Mouse (Mus musculus) intestine, embryonic 15.5 days (tissue): ENCODE data around the gene Dscaml1. TPM values are rescaled to one million over a fixed set of nuclear protein-coding genes. Genes with fewer than 3 reads are reported as not detected.

Experiments used
- ATAC-seq: fragments of 200-750 bp; cut with Nextera tagmentation; 2 replicates; pipeline ENCODE4 v1.8.0; 2017; ENCODE audit warnings: moderate TSS enrichment, moderate library complexity
- H3K27ac ChIP-seq: fragments of 300-500 bp; sonication (generic); 2 replicates; pipeline ENCODE4 v1.5.1; 2015; ENCODE audit warnings: mild to moderate bottlenecking, inconsistent platforms
- H3K27me3 ChIP-seq: fragments of 300-500 bp; sonication (generic); replicated peaks from 2 replicates; pipeline ENCODE4 v1.6.1; 2015; ENCODE audit warnings: inconsistent platforms
- H3K36me3 ChIP-seq: fragments of 300-500 bp; sonication (generic); 2 replicates; pipeline ENCODE4 v1.6.1; 2015; ENCODE audit warnings: inconsistent platforms
- H3K4me1 ChIP-seq: fragments of 300-500 bp; sonication (generic); replicated peaks from 2 replicates; pipeline ENCODE4 v1.6.1; 2015; ENCODE audit warnings: inconsistent platforms
- H3K4me2 ChIP-seq: fragments of 300-500 bp; sonication (generic); replicated peaks from 2 replicates; pipeline ENCODE4 v1.6.1; 2015; ENCODE audit warnings: mild to moderate bottlenecking, inconsistent platforms
- H3K4me3 ChIP-seq: fragments of 300-500 bp; sonication (generic); replicated peaks from 2 replicates; pipeline ENCODE4 v1.5.1; 2015; ENCODE audit warnings: inconsistent platforms
- H3K9ac ChIP-seq: fragments of 300-500 bp; sonication (generic); 2 replicates; pipeline ENCODE4 v1.6.1; 2015; ENCODE audit warnings: inconsistent platforms
- H3K9me3 ChIP-seq: fragments of 300-500 bp; sonication (generic); 2 replicates; pipeline ENCODE4 v1.6.1; 2016; ENCODE audit warnings: inconsistent platforms
- WGBS: fragments of 180-500 bp; shearing (Covaris S2); methylation state at CpG from one replicate; pipeline ENCODE4 v1.1.7; 2015; 5-methylcytosine and 5-hydroxymethylcytosine counted together
- polyA plus RNA-seq: library from polyadenylated mRNA; unstranded; fragments of >200 nt; fragmentation: Nextera tagmentation; extraction: Ambion mirVana; gene quantifications from 2 replicates; pipeline ENCODE4 v1.2.1, GENCODE M21; 2015

Dscaml1 gene
- polyA plus RNA-seq, 1 experiment from 2014 or later = 0.44 TPM

GRCm38 (mm10) chr9:45715387-45715786 is 289.0 kb downstream of the Dscaml1 start:
- H3K27ac ChIP-seq = no peak overlapping the region
- ATAC-seq = no peak
- no peaks in the 10 kb centered on the region for H3K4me1 ChIP-seq
- no peaks in the 10 kb centered on the region for H3K36me3 ChIP-seq
- no peak overlapping the region for H3K4me3 ChIP-seq
- H3K9ac ChIP-seq = no peak overlapping the region
- H3K9me3 ChIP-seq = no peaks in the 10 kb centered on the region
- H3K27me3 ChIP-seq = no peaks in the 10 kb centered on the region
- 65% methylated on average over 3 of the region's 3 CpGs for WGBS
- no peak overlapping the region for H3K4me2 ChIP-seq

- H3K9me3 ChIP-seq = no peaks in the 10 kb centered on the region
- no peaks in the 10 kb centered on the region for H3K27me3 ChIP-seq
- no peaks in the 10 kb centered on the region for H3K4me1 ChIP-seq
- no peak overlapping the region for H3K4me2 ChIP-seq
- no peak for ATAC-seq
- no peaks in the 10 kb centered on the region for H3K36me3 ChIP-seq
- no peak overlapping the region for H3K9ac ChIP-seq
- 70% methylated on average over 7 of the region's 7 CpGs for WGBS
- no peak overlapping the region for H3K4me3 ChIP-seq
- H3K27ac ChIP-seq = no peak overlapping the region
Observed at GRCm38 (mm10) chr9:45719997-45720396, 293.6 kb downstream of the Dscaml1 start.

GRCm38 (mm10) chr9:45731851-45732250 is 305.4 kb downstream of the Dscaml1 start:
- H3K4me3 ChIP-seq = no peak overlapping the region
- 84% methylated on average over 5 of the region's 5 CpGs for WGBS
- H3K9me3 ChIP-seq = no peaks in the 10 kb centered on the region
- H3K9ac ChIP-seq = no peak overlapping the region
- no peak overlapping the region for H3K4me2 ChIP-seq
- H3K36me3 ChIP-seq = no peaks in the 10 kb centered on the region
- H3K4me1 ChIP-seq = no peaks in the 10 kb centered on the region
- no peaks in the 10 kb centered on the region for H3K27me3 ChIP-seq
- no peak for ATAC-seq
- no peak overlapping the region for H3K27ac ChIP-seq

DNA sequence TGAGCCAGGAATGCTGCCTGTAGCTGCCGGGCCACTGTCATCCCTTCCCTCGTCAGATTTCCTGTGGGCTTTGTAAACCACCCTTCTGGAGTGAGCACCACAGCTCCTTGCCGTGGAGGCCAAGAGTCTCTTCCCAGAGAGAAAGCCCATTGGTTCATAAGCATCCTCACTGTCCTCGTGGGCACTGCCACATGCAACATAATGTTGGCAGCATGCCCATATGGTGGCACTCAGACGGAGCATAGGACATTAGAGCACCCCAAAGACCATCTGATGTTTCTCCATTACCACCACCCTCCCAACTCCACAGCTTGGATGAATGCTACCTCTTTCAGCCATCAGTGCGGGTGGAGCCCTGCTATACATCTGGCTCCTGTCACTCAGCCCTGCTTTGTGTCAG is 306.8 kb downstream of the Dscaml1 start:
- Histone ChIP-seq H3K27me3 (no peaks in the 10 kb centered on the region), H3K9ac (no peak overlapping the region), H3K9me3 (no peaks in the 10 kb centered on the region), H3K27ac (no peak overlapping the region), H3K4me2 (no peak overlapping the region), H3K4me3 (no peak overlapping the region), H3K4me1 (no peaks in the 10 kb centered on the region), H3K36me3 (no peaks in the 10 kb centered on the region)
- no peak for ATAC-seq
- WGBS = 56% methylated on average over 6 of the region's 6 CpGs

GRCm38 (mm10) chr9:45739001-45739701 is 312.7 kb downstream of the Dscaml1 start:
- H3K27ac ChIP-seq = no peak overlapping the region
- H3K36me3 ChIP-seq = no peaks in the 10 kb centered on the region
- no peak overlapping the region for H3K9ac ChIP-seq
- no peak for ATAC-seq
- H3K4me1 ChIP-seq = no peaks in the 10 kb centered on the region
- no peak overlapping the region for H3K4me3 ChIP-seq
- 67% methylated on average over 12 of the region's 12 CpGs for WGBS
- H3K9me3 ChIP-seq = no peaks in the 10 kb centered on the region
- H3K4me2 ChIP-seq = no peak overlapping the region
- H3K27me3 ChIP-seq = 0 out of 2 replicates have a peak, but pooled peaks cover 4% of the 10 kb centered on the region

- 67% methylated on average over 17 of the region's 17 CpGs for WGBS
- Histone ChIP-seq H3K4me1 (no peaks in the 10 kb centered on the region), H3K36me3 (no peaks in the 10 kb centered on the region), H3K4me3 (no peak overlapping the region), H3K27me3 (0 out of 2 replicates have a peak, but pooled peaks cover 4% of the 10 kb centered on the region), H3K27ac (no peak overlapping the region), H3K9ac (no peak overlapping the region), H3K4me2 (no peak overlapping the region), H3K9me3 (no peaks in the 10 kb centered on the region)
- ATAC-seq = no peak
Observed at GRCm38 (mm10) chr9:45739702-45740583, 313.5 kb downstream of the Dscaml1 start.

GRCm38 (mm10) chr9:45740584-45740980 is 314.2 kb downstream of the Dscaml1 start:
- ATAC-seq = no peak
- WGBS = 60% methylated on average over 2 of the region's 2 CpGs
- no peak overlapping the region for H3K4me3 ChIP-seq
- no peak overlapping the region for H3K4me2 ChIP-seq
- no peak overlapping the region for H3K27ac ChIP-seq
- no peaks in the 10 kb centered on the region for H3K9me3 ChIP-seq
- H3K9ac ChIP-seq = no peak overlapping the region
- 0 out of 2 replicates have a peak, but pooled peaks cover 4% of the 10 kb centered on the region for H3K27me3 ChIP-seq
- H3K36me3 ChIP-seq = no peaks in the 10 kb centered on the region
- no peaks in the 10 kb centered on the region for H3K4me1 ChIP-seq

DNA sequence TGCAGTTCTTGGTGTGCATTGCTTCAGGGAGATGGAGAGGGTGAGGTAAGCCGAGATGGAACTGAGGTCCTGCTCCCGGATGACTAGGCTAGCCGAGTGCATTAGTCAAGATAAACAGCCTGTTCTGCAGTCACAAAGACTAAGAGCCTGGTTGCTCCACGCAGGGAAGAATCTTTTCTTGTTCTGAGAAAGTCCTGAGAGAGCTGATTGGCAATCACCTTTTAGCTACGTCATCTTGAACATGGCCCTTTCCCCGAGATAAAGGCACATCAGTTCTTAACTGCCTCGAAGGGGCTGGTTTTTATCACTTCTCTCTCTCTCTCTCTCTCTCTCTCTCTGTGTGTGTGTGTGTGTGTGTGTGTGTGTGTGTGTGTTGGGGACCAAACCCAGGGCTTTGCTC is 319.0 kb downstream of the Dscaml1 start:
- no peak for ATAC-seq
- 23% methylated on average over 7 of the region's 7 CpGs for WGBS
- H3K4me2 ChIP-seq = no peak overlapping the region

DNA sequence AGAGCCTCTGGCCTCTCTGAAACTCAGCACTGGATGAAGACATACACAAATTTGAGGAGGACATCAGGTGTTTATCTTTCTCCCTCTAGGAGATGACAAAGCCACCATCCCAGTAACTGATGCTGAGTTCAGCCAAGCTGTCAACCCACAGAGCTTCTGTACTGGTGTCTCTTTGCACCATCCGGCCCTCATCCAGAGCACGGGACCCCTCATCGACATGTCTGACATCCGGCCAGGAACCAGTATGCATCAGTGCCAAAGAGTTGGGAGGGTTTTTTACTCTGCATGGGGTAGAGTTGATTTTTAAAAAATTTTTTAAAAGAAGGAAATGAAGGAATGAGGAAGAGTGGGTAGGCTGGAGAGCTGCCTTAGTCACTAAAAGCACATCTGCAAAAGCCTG is 323.5 kb downstream of the Dscaml1 start:
- no peaks in the 10 kb centered on the region for H3K9me3 ChIP-seq
- H3K27ac ChIP-seq = no peak overlapping the region
- no peaks in the 10 kb centered on the region for H3K4me1 ChIP-seq
- no peaks in the 10 kb centered on the region for H3K36me3 ChIP-seq
- WGBS = 95% methylated on average over 4 of the region's 4 CpGs
- no peaks in the 10 kb centered on the region for H3K27me3 ChIP-seq
- H3K4me2 ChIP-seq = no peak overlapping the region
- no peak overlapping the region for H3K4me3 ChIP-seq
- H3K9ac ChIP-seq = no peak overlapping the region
- no peak for ATAC-seq

More for the DNA sequence above, 319.0 kb downstream of the Dscaml1 start:
- H3K27me3 ChIP-seq = 0 out of 2 replicates have a peak, but pooled peaks cover 4% of the 10 kb centered on the region
- H3K4me1 ChIP-seq = no peaks in the 10 kb centered on the region
- no peak overlapping the region for H3K9ac ChIP-seq
- H3K36me3 ChIP-seq = no peaks in the 10 kb centered on the region
- H3K4me3 ChIP-seq = no peak overlapping the region
- H3K27ac ChIP-seq = no peak overlapping the region
- no peaks in the 10 kb centered on the region for H3K9me3 ChIP-seq

DNA sequence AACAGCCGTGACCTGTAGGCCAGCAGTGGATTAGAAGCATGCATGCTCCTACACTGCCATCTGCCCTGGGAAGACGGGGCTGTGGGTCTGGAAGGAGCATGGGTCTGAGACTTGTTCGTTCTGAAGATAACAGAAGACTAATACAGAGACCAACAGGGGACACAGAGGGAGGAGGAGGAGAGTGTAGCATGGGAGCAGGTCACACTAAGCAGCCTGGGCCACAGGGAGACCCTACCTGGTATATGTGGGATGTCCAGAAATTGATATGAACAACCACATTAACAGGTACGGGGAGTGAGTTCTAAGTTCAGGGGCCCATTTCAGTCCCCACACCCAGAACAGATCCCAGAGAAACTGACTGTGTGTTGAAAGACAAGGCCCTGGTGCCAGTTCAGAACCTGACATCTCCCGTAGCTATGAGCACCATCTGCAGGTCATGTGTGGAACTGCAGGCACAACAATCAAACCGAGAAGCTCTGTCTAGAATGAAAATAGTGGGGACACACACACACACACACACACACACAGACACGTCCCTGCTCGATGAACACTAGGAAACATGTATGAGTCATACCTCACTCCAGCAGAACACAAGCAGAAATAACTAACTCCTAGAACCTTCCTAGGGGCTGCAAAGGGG is 328.1 kb downstream of the Dscaml1 start:
- ATAC-seq = no peak
- Histone ChIP-seq H3K27ac (no peak overlapping the region), H3K9ac (no peak overlapping the region), H3K36me3 (no peaks in the 10 kb centered on the region), H3K27me3 (no peaks in the 10 kb centered on the region), H3K4me1 (no peaks in the 10 kb centered on the region), H3K4me3 (no peak overlapping the region), H3K4me2 (no peak overlapping the region), H3K9me3 (no peaks in the 10 kb centered on the region)
- 43% methylated on average over 8 of the region's 8 CpGs for WGBS

DNA sequence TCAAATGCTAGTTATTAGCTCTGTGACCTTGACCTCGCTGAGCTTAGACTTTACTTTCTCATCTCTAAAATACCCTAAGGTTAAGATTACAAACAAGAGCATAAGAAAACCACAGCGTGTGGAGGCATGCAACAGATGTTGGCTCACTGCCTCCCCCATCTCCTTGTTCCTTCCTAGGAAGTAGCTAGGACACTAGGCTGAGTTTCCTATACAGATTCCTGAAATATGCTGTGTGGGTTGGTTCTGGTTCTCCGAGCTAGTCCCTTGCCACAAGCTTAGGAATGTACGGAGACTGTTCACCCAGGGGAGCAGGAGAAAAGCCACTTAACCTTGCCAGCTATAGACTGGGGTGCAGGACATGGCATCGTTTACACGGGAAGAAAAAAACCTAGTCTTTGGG is 339.8 kb downstream of the Dscaml1 start:
- no peaks in the 10 kb centered on the region for H3K9me3 ChIP-seq
- H3K4me3 ChIP-seq = no peak overlapping the region
- no peaks in the 10 kb centered on the region for H3K27me3 ChIP-seq
- ATAC-seq = no peak
- WGBS = 77% methylated on average over 6 of the region's 6 CpGs
- H3K36me3 ChIP-seq = peaks cover 4% of the 10 kb centered on the region; the same call in 1 of the 2 replicates
- no peak overlapping the region for H3K9ac ChIP-seq
- no peak overlapping the region for H3K4me2 ChIP-seq
- H3K4me1 ChIP-seq = no peaks in the 10 kb centered on the region
- no peak overlapping the region for H3K27ac ChIP-seq

GRCm38 (mm10) chr9:45767155-45767554 is 340.7 kb downstream of the Dscaml1 start:
- 69% methylated on average over 8 of the region's 8 CpGs for WGBS
- Histone ChIP-seq H3K4me1 (no peaks in the 10 kb centered on the region), H3K9ac (no peak overlapping the region), H3K4me2 (no peak overlapping the region), H3K27me3 (no peaks in the 10 kb centered on the region), H3K27ac (no peak overlapping the region), H3K9me3 (no peaks in the 10 kb centered on the region), H3K36me3 (peaks cover 4% of the 10 kb centered on the region; the same call in 1 of the 2 replicates), H3K4me3 (no peak overlapping the region)
- ATAC-seq = no peak
